Mouse (Mus musculus): ENCODE data around the gene Igdcc3. TPM values are rescaled to one million over a fixed set of nuclear protein-coding genes. Genes with fewer than 3 reads are reported as not detected.

Igdcc3 gene
- polyA plus RNA-seq, 1 experiment: not detected

DNA sequence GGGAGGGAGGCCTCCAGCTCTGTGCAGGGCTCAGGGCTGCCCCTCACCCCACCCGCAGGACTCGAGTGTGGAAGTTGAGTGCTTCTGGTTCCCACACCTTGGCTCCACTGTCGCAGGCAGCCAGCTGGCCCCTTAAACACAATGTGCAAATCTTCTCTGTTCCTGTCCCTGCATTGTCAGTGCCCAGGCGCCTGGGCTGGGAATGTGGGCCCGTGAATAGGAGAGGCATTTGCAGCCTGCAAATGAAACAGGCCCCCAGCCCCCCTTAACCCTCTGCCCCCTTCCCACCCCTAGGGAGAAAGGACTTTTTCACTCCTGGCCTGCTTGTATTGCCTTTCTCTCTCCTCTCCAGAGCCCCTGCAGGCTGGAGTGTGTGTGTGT lies 12.3 kb downstream of the Igdcc3 start:
- no peak overlapping the region for H3K4me3 ChIP-seq (replicated peaks)
- 0 out of 2 replicates have a peak, but pooled peaks cover 3% of the 10 kb centered on the region for H3K4me1 ChIP-seq
- peaks cover 88% of the 10 kb centered on the region for H3K27me3 ChIP-seq (replicated peaks)
- TF ChIP-seq FLI1 (IDR thresholded peaks at IDR 0.05; ENCODE audit: low read length) (no peak), GATA1 (IDR thresholded peaks at IDR 0.05; ENCODE audit: borderline replicate concordance, low read length) (no peak)
- no peaks in the 10 kb centered on the region for H3K9me3 ChIP-seq
- no peaks in the 10 kb centered on the region for H3K36me3 ChIP-seq (replicated peaks; ENCODE audit: low read length)

DNA sequence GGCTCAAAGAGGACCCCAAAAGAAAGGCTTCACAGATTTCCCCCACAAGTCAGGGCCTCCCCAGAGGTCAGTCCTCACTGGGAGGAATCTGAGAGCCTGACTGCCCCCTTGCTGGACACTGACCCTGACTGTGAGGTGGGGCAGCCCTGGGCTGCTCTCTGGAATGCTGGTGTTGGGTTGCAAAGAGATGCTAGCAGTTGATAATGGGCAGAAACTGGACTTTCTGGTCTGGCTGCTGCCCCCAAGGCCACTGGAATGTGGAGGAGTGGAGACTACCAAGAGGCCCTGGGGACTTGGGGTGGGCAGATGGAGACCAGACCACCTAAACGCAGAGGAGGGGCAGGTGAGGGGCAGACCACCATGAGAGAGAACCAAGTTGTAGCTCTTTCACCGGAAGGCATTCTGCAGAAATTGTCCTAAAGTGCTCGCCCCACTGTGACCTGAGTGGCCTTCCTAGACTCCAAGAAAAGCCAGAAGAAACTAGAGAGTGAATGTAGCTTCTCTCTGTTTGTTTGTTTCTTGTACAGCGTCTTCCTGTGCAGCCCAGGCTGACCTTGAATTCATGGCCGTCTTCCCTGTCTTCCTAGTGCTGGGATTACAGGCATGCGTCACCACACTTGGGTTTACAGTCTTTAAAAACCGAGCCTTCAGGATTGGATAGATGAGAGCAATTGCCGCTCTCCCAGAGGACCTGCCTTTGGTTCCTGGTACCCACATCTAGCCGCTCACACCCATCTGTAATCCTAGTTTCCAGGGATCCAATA lies 13.9 kb downstream of the Igdcc3 start:
- Histone ChIP-seq H3K27me3 (replicated peaks) (peaks cover 85% of the 10 kb centered on the region), H3K9me3 (no peaks in the 10 kb centered on the region), H3K4me3 (replicated peaks) (no peak overlapping the region), H3K36me3 (replicated peaks; ENCODE audit: low read length) (no peaks in the 10 kb centered on the region), H3K4me1 (0 out of 2 replicates have a peak, but pooled peaks cover 3% of the 10 kb centered on the region)
- TF ChIP-seq GATA1 (IDR thresholded peaks at IDR 0.05; ENCODE audit: borderline replicate concordance, low read length) (no peak), FLI1 (IDR thresholded peaks at IDR 0.05; ENCODE audit: low read length) (no peak)

DNA sequence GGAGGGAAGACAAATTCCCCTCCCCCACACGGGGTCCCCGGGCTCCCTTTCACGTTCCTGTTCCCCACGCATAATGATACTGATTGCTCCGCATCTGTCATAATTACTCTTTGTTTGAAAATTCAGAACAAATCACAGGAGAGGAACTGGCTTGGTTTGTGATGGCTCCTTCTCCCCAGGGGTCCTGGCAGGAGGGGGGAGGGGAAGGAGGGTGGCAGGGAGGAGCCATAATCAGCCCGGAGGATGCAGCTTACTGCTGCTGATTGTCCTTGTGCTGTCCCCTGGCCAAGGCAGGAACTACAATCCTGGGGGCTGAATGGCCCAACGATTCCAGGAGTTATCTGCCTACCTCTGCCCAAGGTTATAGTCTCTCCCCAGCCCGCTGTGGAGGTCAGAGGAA lies 15.6 kb downstream of the Igdcc3 start:
- TF ChIP-seq GATA1 (IDR thresholded peaks at IDR 0.05; ENCODE audit: borderline replicate concordance, low read length) (no peak), FLI1 (IDR thresholded peaks at IDR 0.05; ENCODE audit: low read length) (no peak)
- Histone ChIP-seq H3K9me3 (no peaks in the 10 kb centered on the region), H3K36me3 (replicated peaks; ENCODE audit: low read length) (no peaks in the 10 kb centered on the region), H3K27me3 (replicated peaks) (peaks cover 90% of the 10 kb centered on the region), H3K4me1 (0 out of 2 replicates have a peak, but pooled peaks cover 3% of the 10 kb centered on the region), H3K4me3 (replicated peaks) (no peak overlapping the region)

DNA sequence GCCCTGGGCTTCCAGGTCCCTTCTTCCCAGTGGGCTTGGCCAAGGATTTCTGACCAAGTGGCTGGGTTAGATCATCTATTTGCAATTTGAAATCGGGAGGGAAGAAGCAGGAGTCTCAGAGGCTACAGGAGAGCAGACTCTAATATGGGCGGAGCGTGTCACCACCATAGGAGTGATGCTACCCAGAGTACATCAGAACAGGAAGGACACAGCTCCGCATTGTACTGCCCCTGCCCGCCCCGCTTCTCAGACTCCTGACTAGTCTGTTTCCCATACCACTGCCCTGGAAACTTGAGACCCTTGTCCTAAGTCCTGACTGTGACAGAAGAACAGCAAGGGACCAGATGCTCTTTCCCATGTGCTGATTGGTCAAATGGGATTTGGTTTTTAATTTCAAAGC lies 16.6 kb downstream of the Igdcc3 start:
- H3K27me3 ChIP-seq (replicated peaks): peaks cover 93% of the 10 kb centered on the region

DNA sequence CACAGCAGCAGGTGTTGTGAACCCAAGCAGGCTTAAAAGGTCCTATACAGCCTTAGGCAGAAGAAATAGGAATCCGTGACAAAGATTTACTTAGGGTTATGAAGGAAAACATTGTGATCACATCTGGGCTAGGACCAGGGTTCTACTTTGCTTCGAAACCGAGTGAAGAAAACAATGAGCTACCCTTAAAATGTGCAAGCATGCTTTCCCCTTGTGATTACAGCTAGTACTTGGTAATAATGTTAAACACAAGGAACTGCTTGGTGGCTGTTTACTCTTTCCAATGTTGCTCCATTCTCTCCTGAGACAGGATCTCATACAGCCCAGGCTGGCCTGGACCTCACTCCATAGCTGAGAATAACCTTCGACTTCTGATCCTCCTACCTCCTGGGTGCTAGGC lies 20.2 kb downstream of the Igdcc3 start:
- Histone ChIP-seq H3K36me3 (replicated peaks; ENCODE audit: low read length) (no peaks in the 10 kb centered on the region), H3K4me1 (peaks cover 14% of the 10 kb centered on the region), H3K9me3 (peaks cover 8% of the 10 kb centered on the region), H3K4me3 (replicated peaks) (no peak overlapping the region), H3K27me3 (replicated peaks) (peaks cover 91% of the 10 kb centered on the region)
- TF ChIP-seq GATA1 (IDR thresholded peaks at IDR 0.05; ENCODE audit: borderline replicate concordance, low read length): no peak

More for the DNA sequence above, 16.6 kb downstream of the Igdcc3 start:
- H3K36me3 ChIP-seq (replicated peaks; ENCODE audit: low read length): no peaks in the 10 kb centered on the region
- H3K9me3 ChIP-seq: no peaks in the 10 kb centered on the region
- H3K4me1 ChIP-seq: peaks cover 7% of the 10 kb centered on the region
- TF ChIP-seq GATA1 (IDR thresholded peaks at IDR 0.05; ENCODE audit: borderline replicate concordance, low read length): no peak
- no peak for TF ChIP-seq FLI1 (IDR thresholded peaks at IDR 0.05; ENCODE audit: low read length)
- H3K4me3 ChIP-seq (replicated peaks): no peak overlapping the region

DNA sequence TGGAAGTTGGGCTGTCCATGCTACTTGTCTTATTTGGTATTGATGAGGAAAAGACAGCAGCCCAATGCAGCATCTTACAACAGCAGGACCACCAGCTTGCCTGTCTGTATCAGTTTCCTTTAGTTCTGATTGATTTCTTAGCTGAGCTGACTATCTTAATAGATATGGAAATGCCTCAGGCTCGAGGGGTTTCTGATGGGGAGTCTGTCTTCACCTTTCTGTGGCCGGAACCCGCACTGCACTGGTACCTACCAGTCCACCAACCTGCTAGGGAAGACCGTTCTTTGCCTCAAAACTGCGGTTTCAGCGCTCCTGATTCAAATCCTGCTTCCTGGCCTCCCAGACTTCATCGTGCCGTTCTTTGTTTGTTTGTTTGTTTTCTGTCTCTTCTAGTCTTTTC lies 20.9 kb downstream of the Igdcc3 start:
- H3K4me3 ChIP-seq (replicated peaks): no peak overlapping the region
- H3K36me3 ChIP-seq (replicated peaks; ENCODE audit: low read length): no peaks in the 10 kb centered on the region
- peaks cover 11% of the 10 kb centered on the region for H3K4me1 ChIP-seq
- TF ChIP-seq GATA1 (IDR thresholded peaks at IDR 0.05; ENCODE audit: borderline replicate concordance, low read length) (no peak), FLI1 (IDR thresholded peaks at IDR 0.05; ENCODE audit: low read length) (no peak)
- H3K27me3 ChIP-seq (replicated peaks): peaks cover 91% of the 10 kb centered on the region
- H3K9me3 ChIP-seq: peaks cover 8% of the 10 kb centered on the region

DNA sequence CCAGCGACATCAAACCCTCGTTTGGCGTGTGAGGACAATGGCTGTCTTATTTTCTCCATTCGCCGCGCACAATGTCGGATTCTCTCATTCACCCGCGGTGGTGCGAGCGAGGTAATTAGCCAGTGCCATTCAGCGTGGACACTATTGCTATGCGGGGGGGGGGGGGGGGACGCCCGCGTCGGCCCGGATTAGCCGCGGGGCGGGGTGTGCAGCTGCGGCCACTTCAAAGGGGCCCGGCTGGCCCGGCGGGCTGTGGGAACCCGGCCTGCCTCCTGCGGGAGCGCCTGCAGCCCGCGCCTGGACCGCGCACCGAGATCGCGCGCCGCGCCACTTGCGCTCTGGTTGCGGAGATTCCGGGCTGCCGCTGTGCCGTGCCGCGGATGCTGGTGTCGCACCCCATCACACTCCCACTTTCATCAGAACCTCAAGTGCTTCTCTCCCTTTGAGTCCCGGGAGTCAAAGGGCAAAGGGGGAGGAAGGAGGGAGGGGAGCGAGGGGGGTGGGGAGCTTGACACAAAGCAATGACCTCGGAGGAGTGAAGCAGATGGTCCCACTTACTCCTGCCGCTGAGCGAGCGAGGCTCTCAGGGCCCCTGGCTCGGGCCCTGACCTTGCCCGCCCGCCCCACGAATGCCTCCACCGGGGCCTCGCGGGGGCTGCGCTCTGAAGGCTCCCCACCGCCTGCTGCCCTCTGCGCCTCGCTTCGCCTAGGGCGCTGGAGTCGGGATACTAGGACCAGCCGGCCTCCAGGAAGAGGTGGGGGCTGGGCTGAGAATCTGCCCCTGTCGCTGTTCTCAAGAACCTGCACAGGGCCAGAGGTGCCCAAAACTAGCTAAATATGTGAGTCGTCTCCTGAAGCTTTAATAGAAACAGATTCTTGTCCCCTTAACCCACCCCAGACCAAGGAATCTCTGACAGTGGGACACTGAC lies 22.0 kb downstream of the Igdcc3 start:
- Histone ChIP-seq H3K9me3 (peaks cover 8% of the 10 kb centered on the region), H3K4me3 (replicated peaks) (peak overlapping the region; percentile 84), H3K36me3 (replicated peaks; ENCODE audit: low read length) (no peaks in the 10 kb centered on the region), H3K27me3 (replicated peaks) (peaks cover 87% of the 10 kb centered on the region), H3K4me1 (peaks cover 11% of the 10 kb centered on the region)
- TF ChIP-seq FLI1 (IDR thresholded peaks at IDR 0.05; ENCODE audit: low read length) (no peak), GATA1 (IDR thresholded peaks at IDR 0.05; ENCODE audit: borderline replicate concordance, low read length) (no peak)

DNA sequence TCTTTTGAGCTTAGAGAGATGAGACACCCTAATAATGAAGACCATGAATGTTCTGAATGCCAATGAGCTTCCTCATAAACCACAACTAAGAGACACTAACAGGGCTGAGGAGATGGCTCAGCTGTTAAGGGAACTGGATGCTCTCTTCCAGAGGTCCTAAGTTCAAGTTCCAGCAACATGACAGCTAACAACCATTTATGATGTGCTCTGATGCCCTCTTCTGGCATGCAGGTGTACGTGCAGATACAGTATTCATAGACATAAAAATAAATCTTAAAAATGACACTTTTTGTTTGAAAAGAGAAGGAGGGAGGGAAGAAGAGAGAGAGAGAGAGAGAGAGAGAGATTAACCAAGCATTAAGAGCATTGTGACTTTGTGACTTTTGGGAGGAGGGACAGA lies 23.9 kb downstream of the Igdcc3 start:
- Histone ChIP-seq H3K9me3 (peaks cover 8% of the 10 kb centered on the region), H3K4me1 (peaks cover 11% of the 10 kb centered on the region), H3K27me3 (replicated peaks) (peaks cover 84% of the 10 kb centered on the region), H3K36me3 (replicated peaks; ENCODE audit: low read length) (no peaks in the 10 kb centered on the region), H3K4me3 (replicated peaks) (no peak overlapping the region)
- TF ChIP-seq FLI1 (IDR thresholded peaks at IDR 0.05; ENCODE audit: low read length): no peak
- TF ChIP-seq GATA1 (IDR thresholded peaks at IDR 0.05; ENCODE audit: borderline replicate concordance, low read length): no peak

DNA sequence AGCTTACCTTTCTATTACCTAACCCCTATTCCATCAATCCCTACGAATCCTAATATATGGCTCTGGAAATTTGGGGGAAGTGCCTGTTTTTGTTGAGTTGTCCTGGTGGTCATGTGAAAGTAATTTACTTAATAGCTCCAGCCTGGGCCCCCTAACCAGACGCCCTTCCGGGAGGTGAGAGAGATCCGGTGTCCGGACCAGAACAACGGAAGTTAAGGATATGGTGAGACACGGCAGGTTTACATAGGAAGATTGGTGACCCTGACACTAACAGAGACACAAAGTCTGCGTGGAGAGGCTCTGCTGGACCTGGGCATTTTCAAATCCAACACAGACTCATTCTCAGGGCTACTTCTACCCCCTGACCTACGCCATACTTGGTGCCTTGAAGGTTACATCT lies 25.4 kb downstream of the Igdcc3 start:
- no peak for TF ChIP-seq FLI1 (IDR thresholded peaks at IDR 0.05; ENCODE audit: low read length)
- no peak for TF ChIP-seq GATA1 (IDR thresholded peaks at IDR 0.05; ENCODE audit: borderline replicate concordance, low read length)
- peaks cover 69% of the 10 kb centered on the region for H3K27me3 ChIP-seq (replicated peaks)

DNA sequence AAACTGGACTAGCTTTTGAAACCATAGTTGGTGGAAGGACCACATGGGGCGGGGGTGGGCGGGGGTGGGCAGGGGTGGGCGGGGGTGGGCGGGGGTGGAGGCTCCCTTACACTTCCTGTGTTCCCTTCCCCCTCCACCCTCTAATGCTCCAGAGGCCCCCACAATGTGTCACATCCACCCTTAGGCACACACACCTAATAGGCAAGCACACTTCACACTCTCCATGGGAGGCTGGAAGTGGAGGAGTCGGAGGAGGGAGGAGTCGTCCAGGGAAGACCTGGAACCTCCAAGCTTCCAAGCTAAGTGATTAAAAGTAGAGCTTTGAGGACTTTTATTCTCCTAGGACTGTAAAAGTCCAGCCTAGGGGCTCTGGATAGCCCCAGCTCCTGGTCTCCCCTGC lies 27.5 kb downstream of the Igdcc3 start:
- Histone ChIP-seq H3K4me3 (replicated peaks) (no peak overlapping the region), H3K27me3 (replicated peaks) (peaks cover 60% of the 10 kb centered on the region), H3K36me3 (replicated peaks; ENCODE audit: low read length) (no peaks in the 10 kb centered on the region), H3K4me1 (no peaks in the 10 kb centered on the region), H3K9me3 (peaks cover 14% of the 10 kb centered on the region)
- no peak for TF ChIP-seq FLI1 (IDR thresholded peaks at IDR 0.05; ENCODE audit: low read length)
- TF ChIP-seq GATA1 (IDR thresholded peaks at IDR 0.05; ENCODE audit: borderline replicate concordance, low read length): no peak

More for the DNA sequence above, 25.4 kb downstream of the Igdcc3 start:
- no peak overlapping the region for H3K4me3 ChIP-seq (replicated peaks)
- peaks cover 11% of the 10 kb centered on the region for H3K4me1 ChIP-seq
- peaks cover 8% of the 10 kb centered on the region for H3K9me3 ChIP-seq
- H3K36me3 ChIP-seq (replicated peaks; ENCODE audit: low read length): no peaks in the 10 kb centered on the region

Data from megakaryocyte, embryonic 14.5 days (primary cell).